Mouse (Mus musculus) testis, adult 2 months (tissue): ENCODE results near the gene Kcnj12. TPM values are rescaled to one million over a fixed set of nuclear protein-coding genes. Genes with fewer than 3 reads are reported as not detected.

Experiments used
- H3K27ac ChIP-seq: fragments of 200-500 bp; 2 replicates; pipeline ENCODE4 v1.5.1; 2012; ENCODE audit warnings: low read depth, low read length; ENCODE audit not compliant: control insufficient read depth, insufficient read depth
- H3K27me3 ChIP-seq: fragments of 200-500 bp; 2 replicates; pipeline ENCODE4 v1.6.1; 2012; ENCODE audit warnings: mild to moderate bottlenecking, low read length, moderate library complexity; ENCODE audit not compliant: control insufficient read depth, insufficient read depth
- H3K36me3 ChIP-seq: fragments of 200-500 bp; 2 replicates; pipeline ENCODE4 v1.6.1; 2012; ENCODE audit warnings: mild to moderate bottlenecking, low read length; ENCODE audit not compliant: control insufficient read depth, insufficient read depth
- H3K4me1 ChIP-seq: fragments of 200-500 bp; 2 replicates; pipeline ENCODE4 v1.6.1; 2012; ENCODE audit warnings: low read length; ENCODE audit not compliant: control insufficient read depth, insufficient read depth
- H3K4me3 ChIP-seq: fragments of 200-500 bp; 2 replicates; pipeline ENCODE4 v1.5.1; 2012; ENCODE audit warnings: low read depth, mild to moderate bottlenecking, low read length, moderate library complexity, mixed read lengths; ENCODE audit not compliant: control insufficient read depth
- CTCF ChIP-seq: fragments of 200-500 bp; IDR thresholded peaks from 2 replicates; pipeline ENCODE4 v1.5.1; 2012; ENCODE audit warnings: low read depth, mild to moderate bottlenecking, inconsistent platforms, low read length, moderate library complexity; ENCODE audit not compliant: control insufficient read depth, insufficient read depth, insufficient replicate concordance
- POLR2A ChIP-seq: fragments of 200-500 bp; IDR thresholded peaks from 2 replicates; pipeline ENCODE4 v1.6.1; 2012; ENCODE audit warnings: low read depth, mild to moderate bottlenecking, inconsistent platforms, low read length, moderate library complexity; ENCODE audit not compliant: control insufficient read depth
- polyA plus RNA-seq: library from polyadenylated mRNA; depleted of rRNA; stranded (reverse); fragments of >200 nt; gene quantifications from 2 replicates; pipeline ENCODE4 v1.2.3, GENCODE M21; 2012

Kcnj12 gene
- polyA plus RNA-seq, 1 experiment = 0.15 TPM

DNA sequence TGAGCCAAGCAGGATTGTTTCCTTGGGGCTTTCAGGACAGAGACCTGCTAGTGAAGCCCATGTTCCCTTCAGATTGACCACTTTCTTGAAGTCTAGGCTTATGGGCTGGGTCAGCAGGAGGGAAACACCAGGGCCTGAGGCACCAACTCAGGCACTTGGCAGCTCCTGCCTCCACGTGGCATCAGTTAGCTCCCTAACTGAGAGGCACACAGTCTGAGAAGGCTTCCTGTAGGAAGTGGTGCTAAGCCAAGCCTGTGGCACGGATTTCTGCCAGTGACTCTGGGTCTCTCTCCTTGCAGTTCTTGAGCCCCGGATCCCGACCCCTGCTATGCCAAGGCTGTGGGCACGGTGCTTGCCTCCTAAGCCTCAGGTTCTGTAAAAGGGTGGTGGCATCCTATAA lies 22.4 kb downstream of the Kcnj12 start:
- Histone ChIP-seq H3K4me3 (no peak overlapping the region), H3K27me3 (no peaks in the 10 kb centered on the region), H3K36me3 (no peaks in the 10 kb centered on the region), H3K4me1 (no peaks in the 10 kb centered on the region), H3K27ac (no peak overlapping the region)
- TF ChIP-seq CTCF = no peak
- no peak for TF ChIP-seq POLR2A

DNA sequence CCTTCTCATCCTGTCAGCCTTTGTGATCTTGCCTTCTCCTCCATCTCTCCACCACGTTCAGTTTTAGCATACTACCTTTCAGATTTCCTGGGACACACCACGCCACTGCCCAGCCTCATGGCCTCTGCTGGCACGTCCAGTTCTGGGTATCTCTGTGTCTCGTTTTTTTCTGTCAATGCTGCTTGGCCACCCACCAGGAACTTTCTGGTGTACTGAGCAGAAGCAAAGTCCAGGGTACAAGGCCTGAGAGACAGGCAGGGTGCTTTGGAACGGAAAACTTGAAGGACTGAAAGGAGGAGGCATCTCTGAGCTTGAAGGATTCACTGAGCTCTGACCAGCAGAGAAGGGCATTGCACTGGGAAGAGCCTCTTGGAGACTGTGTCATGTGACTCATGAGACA lies 25.1 kb downstream of the Kcnj12 start:
- no peaks in the 10 kb centered on the region for H3K4me1 ChIP-seq
- H3K36me3 ChIP-seq = no peaks in the 10 kb centered on the region
- no peaks in the 10 kb centered on the region for H3K27me3 ChIP-seq
- H3K27ac ChIP-seq = no peak overlapping the region
- TF ChIP-seq POLR2A = no peak
- TF ChIP-seq CTCF = no peak
- no peak overlapping the region for H3K4me3 ChIP-seq

DNA sequence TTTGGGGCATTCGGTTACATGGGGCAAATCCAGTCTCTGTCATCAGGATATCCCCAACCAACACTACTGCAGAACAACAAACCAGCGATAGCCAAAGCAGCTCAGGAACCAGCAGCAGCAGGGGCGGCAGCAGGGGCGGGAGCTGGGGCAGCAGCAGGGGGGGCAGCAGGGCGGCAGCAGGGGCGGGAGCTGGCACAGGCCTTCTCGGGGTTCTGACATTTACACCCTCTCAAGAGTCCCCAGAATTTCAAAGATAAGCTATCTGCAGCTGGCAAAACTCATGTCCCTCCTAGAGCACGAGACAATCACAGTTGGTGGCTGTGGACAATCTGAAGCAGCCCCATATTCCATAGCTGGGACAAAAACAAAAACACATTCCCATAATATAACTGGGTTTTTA lies 28.8 kb downstream of the Kcnj12 start:
- no peak overlapping the region for H3K4me3 ChIP-seq
- no peaks in the 10 kb centered on the region for H3K4me1 ChIP-seq
- TF ChIP-seq POLR2A (no peak), CTCF (no peak)
- H3K27ac ChIP-seq = no peak overlapping the region
- H3K27me3 ChIP-seq = no peaks in the 10 kb centered on the region
- H3K36me3 ChIP-seq = no peaks in the 10 kb centered on the region

DNA sequence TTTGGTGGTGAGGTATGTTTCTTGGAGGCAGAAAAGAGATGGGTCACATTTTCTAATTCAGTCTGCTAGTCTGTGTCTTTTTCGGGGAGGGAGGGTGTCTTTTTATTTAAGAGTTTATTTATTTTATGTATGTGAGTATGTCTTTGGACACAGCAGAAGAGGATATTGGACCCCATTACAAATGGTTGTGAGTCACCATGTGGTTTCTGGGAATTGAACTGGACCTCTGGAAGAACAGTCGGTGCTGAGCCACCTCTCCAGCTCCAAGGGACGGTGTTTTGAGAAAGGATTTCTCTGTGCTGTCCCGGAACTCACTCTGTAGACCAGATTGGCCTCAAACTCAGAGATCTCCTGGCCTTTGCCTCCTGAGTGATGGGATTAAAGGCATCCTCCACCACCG lies 34.5 kb downstream of the Kcnj12 start:
- no peak for TF ChIP-seq CTCF
- no peak for TF ChIP-seq POLR2A
- Histone ChIP-seq H3K36me3 (no peaks in the 10 kb centered on the region), H3K27ac (no peak overlapping the region), H3K27me3 (no peaks in the 10 kb centered on the region), H3K4me1 (no peaks in the 10 kb centered on the region; the same call in 1 of the 2 replicates), H3K4me3 (no peak overlapping the region)

DNA sequence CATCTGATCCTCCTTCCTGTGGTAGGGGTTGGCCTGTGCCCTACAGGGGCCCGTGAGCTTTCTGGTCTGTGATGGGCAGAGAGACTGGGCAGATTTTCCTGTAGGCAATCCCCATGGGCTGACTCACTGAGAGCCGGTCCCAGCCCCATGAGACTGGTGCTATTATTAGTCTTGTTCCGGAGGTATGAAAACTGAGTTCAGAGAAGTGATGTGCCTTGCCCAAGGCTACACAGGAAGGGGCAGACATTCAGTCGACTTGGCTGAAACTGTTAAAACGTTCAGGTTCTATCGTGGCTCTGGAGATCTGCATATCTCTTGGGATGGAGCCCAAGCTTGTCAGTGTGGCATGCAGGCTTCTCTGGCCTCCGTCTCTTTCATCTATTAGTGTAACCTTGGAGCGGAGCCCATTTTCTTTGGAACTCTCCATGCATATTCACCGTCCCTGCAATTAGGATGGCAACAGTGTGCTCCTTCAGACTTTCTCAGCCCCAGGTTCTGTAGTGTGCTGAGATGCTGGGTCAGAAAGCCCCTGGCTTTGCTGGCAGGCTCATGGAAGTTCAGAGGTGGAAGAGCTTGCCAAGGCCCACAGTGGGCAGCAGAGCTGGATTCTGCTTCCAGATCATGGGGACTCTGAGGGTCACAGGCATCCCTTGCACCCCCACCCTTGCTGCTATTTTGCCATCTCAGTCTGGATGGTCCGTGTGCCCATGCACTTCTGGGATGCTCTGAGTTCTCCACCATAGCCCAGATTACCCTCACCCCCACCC lies 37.5 kb downstream of the Kcnj12 start:
- Histone ChIP-seq H3K27me3 (no peaks in the 10 kb centered on the region), H3K4me1 (no peaks in the 10 kb centered on the region; the same call in 1 of the 2 replicates), H3K27ac (no peak overlapping the region; the same call in 1 of the 2 replicates), H3K36me3 (no peaks in the 10 kb centered on the region), H3K4me3 (no peak overlapping the region)
- TF ChIP-seq CTCF = no peak
- no peak for TF ChIP-seq POLR2A

DNA sequence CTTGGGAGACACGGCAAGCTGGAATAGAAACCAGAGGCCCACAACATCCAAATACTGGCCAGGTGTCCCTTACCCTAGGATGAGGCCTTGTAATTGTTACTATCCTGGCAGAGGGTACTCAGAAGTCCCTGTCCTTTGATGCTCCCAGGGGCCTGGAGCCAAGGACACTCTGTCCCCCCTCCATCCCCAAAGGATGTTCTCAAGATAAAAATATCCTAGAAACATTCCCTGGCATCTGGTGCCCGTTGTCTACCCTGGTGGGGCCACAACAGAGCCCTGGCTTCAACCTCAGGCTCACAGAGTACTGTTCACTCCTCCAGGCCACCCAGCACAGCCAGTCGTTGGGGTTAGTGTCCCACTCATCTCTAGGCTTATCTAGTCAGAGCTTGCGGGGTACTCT lies 38.3 kb downstream of the Kcnj12 start:
- no peak for TF ChIP-seq CTCF
- TF ChIP-seq POLR2A = no peak
- H3K27ac ChIP-seq = no peak overlapping the region

DNA sequence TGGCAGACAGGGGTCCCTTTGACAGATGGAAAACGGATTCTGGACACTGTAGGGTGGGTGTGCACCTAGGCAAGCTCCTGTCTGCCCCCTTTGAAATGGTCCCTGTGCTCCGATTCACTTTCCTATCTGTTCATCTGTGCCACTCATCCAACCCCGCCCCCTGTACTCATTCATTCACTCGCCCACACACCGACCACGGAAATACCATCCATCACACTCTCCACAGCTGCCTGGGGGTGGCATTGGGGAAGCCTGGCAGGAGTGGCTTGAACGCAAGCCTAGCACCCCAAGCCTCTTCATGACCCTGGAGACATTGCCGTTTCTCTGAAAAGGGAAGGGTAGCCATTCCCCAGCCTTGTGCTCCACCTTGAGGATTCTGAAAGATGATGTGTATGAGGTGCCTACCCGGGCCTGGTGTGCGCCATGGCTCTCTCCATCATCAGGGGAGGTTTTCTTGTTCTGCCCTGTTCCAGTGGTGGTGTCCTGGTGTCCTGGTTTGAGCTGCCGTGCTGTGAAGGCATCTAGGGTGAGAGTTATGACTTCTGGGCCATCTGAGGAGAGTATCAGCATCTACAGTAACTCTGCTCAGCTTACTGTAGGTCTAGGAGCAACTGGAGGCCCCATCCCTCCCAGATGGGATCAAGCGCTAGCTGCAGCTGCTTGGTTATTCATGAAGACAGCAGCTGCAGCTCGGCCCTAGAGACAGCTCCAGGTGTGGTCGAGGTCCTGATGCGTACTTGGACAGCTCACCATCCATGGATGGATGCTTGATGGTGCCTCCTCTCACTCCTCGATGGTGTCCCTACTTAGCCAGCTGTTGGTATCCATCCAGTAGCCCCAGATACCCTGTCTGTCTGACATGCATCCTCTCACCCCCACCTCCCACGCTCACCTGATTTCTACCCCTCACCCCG lies 40.4 kb downstream of the Kcnj12 start:
- Histone ChIP-seq H3K36me3 (no peaks in the 10 kb centered on the region), H3K4me3 (no peak overlapping the region), H3K4me1 (no peaks in the 10 kb centered on the region; the same call in 1 of the 2 replicates), H3K27me3 (no peaks in the 10 kb centered on the region), H3K27ac (no peak overlapping the region)
- no peak for TF ChIP-seq CTCF
- TF ChIP-seq POLR2A = no peak

More for the DNA sequence above, 38.3 kb downstream of the Kcnj12 start:
- Histone ChIP-seq H3K36me3 (no peaks in the 10 kb centered on the region), H3K4me3 (no peak overlapping the region), H3K4me1 (no peaks in the 10 kb centered on the region; the same call in 1 of the 2 replicates), H3K27me3 (no peaks in the 10 kb centered on the region)
